Mouse (Mus musculus) left cerebral cortex, postnatal 36 days (tissue): ENCODE results near the gene Olfr556. TPM values are rescaled to one million over a fixed set of nuclear protein-coding genes. Genes with fewer than 3 reads are reported as not detected.
"Not testable (repeated sequence)": the region's sequence is repeated elsewhere in the genome, so short reads cannot be mapped to it uniquely, and the experiment has no call there.

ENCODE experiments used
- DNase-seq, 2 experiments: peaks; one replicate each; pipeline ENCODE4 v3.0.0; 2021 to 2022; ENCODE audit warnings: low spot score in 2 of 2, mixed read lengths in 1 of 2
- intact Hi-C: fragments of 180-260 bp; cut with DNase I; formaldehyde crosslinking; loops from one replicate; pipeline ENCODE4 v1.15.1; 2025
- total RNA-seq, 2 experiments: library from RNA; stranded (reverse); gene quantifications; 2 replicates each; pipeline ENCODE4 v1.2.3; 2021

Gene Olfr556
- total RNA-seq: not detected

GRCm38 (mm10) chr7:102664599-102664998, at the start of gene Olfr556:
Gene Olfr556, plus strand, starts transcription at chr7:102664899.
- DNase-seq: no peak
- intact Hi-C loops: loop anchor here (10.0 kb wide), 1 partner anchor 250 kb away; the partner anchor contains the start of gene Olfr571

- intact Hi-C loops: no loop called here
- no peak for DNase-seq
These were observed 46.6 kb upstream of the Olfr556 start, which contains the start of gene Olfr553 for GRCm38 (mm10) chr7:102618118-102618517. Gene Olfr553, minus strand, starts transcription at chr7:102618218.

- no peak for DNase-seq
- intact Hi-C loops: no loop called here
These were observed 45.1 kb upstream of the Olfr556 start for GRCm38 (mm10) chr7:102619608-102620007.

GRCm38 (mm10) chr7:102620368-102620767, 44.3 kb upstream of the Olfr556 start:
- DNase-seq, intact Hi-C loops: not testable (repeated sequence)

- DNase-seq: peak in 1 of 2 experiments; percentile 10
- intact Hi-C loops: loop anchor here (2.0 kb wide), 1 partner anchor 124 kb away; no protein-coding TSS in a partner anchor
These were observed 28.0 kb upstream of the Olfr556 start for GRCm38 (mm10) chr7:102636665-102637064.

- intact Hi-C loops: no loop called here
- no peak for DNase-seq
These were observed 26.6 kb upstream of the Olfr556 start, which contains the start of gene Olfr554 for GRCm38 (mm10) chr7:102638132-102638531. Gene Olfr554, plus strand, starts transcription at chr7:102638432.

- intact Hi-C loops, DNase-seq: not testable (repeated sequence)
These were observed 19.8 kb upstream of the Olfr556 start for GRCm38 (mm10) chr7:102644945-102645344.

- intact Hi-C loops: no loop called here
- DNase-seq: no peak
These were observed 6.2 kb upstream of the Olfr556 start, which contains the start of gene Olfr555 for GRCm38 (mm10) chr7:102658523-102658922. Gene Olfr555, plus strand, starts transcription at chr7:102658823.

- intact Hi-C loops: loop anchor here (5.0 to 10.0 kb wide), 2 partner anchors 249 to 1207 kb away; partner anchors contain the start of gene Olfr571
- DNase-seq: no peak
These were observed 679 bp downstream of the Olfr556 start for GRCm38 (mm10) chr7:102665378-102665777.

- no peak for DNase-seq
- intact Hi-C loops: no loop called here
These were observed 11.5 kb downstream of the Olfr556 start for GRCm38 (mm10) chr7:102676225-102676624.

GRCm38 (mm10) chr7:102681916-102682315, 17.2 kb downstream of the Olfr556 start:
- intact Hi-C loops: no loop called here

GRCm38 (mm10) chr7:102686944-102687501, 22.3 kb downstream of the Olfr556 start, which contains the start of gene Trim68:
Gene Trim68, minus strand, starts transcription at chr7:102687327.
- intact Hi-C loops: no loop called here
- DNase-seq: peak; percentile 87 to 90

More at GRCm38 (mm10) chr7:102681916-102682315, 17.2 kb downstream of the Olfr556 start:
- no peak for DNase-seq

- no peak for DNase-seq
- intact Hi-C loops: loop anchor here (2.0 to 10.0 kb wide), 2 partner anchors 181 to 223 kb away; no protein-coding TSS in a partner anchor
These were observed 30.8 kb downstream of the Olfr556 start, which contains the start of gene Olfr557 for GRCm38 (mm10) chr7:102695358-102696125. Gene Olfr557, plus strand, starts transcription at chr7:102695910.

GRCm38 (mm10) chr7:102698461-102698860, 33.8 kb downstream of the Olfr556 start:
- intact Hi-C loops: loop anchor here (10.0 kb wide), 1 partner anchor 184 kb away; no protein-coding TSS in a partner anchor
- DNase-seq: no peak

- no peak for DNase-seq
- intact Hi-C loops: no loop called here
These were observed 37.2 kb downstream of the Olfr556 start, which contains the start of gene Olfr558 for GRCm38 (mm10) chr7:102701915-102702314. Gene Olfr558, plus strand, starts transcription at chr7:102702215.

- DNase-seq: no peak
- intact Hi-C loops: no loop called here
These were observed 54.3 kb downstream of the Olfr556 start, which contains the start of gene Olfr33 for GRCm38 (mm10) chr7:102718970-102719369. Gene Olfr33, minus strand, starts transcription at chr7:102719070.
